Mouse (Mus musculus): ENCODE measurements around the gene Spata31d1a.

GRCm38 (mm10) chr13:59688338-59688770 lies 21.8 kb downstream of the Spata31d1a start:
- TF ChIP-seq EP300 (IDR thresholded peaks at IDR 0.05) (no peak), CTCF (IDR thresholded peaks at IDR 0.05) (no peak)
